Mouse (Mus musculus) MEL (cell line): ENCODE measurements at regions not wholly inside any gene's neighbourhood (a gene's known extent, or its start where the extent isn't known, plus 50 kb on each side); places are given as distances from the start of the nearest gene placed in this dataset.

Experiments
- DNase-seq: peaks from one replicate; pipeline ENCODE4 v3.0.0; 2011; ENCODE audit warnings: low read depth, low spot score
- H3K27ac ChIP-seq: 2 replicates; pipeline ENCODE4 v1.5.1; 2012; ENCODE audit warnings: low read depth, mild to moderate bottlenecking, control low read depth, low read length, moderate library complexity; ENCODE audit not compliant: control insufficient read depth
- H3K27me3 ChIP-seq, 2 experiments: fragments of 150-350 bp in 1 of 2; sonication (generic) in 1 of 2; 2 replicates each; pipeline ENCODE4 v1.6.1; 2012; ENCODE audit warnings: low read length in 2 of 2, mild to moderate bottlenecking in 2 of 2, improper control_type of control experiment in 1 of 2, moderate library complexity in 1 of 2; ENCODE audit not compliant: insufficient read depth in 2 of 2, control insufficient read depth in 1 of 2
- H3K36me3 ChIP-seq, 2 experiments: 2 replicates each; pipeline ENCODE4 v1.6.1; 2012 to 2014; ENCODE audit warnings: low read length in 2 of 2, improper control_type of control experiment in 1 of 2, inconsistent platforms in 1 of 2, mild to moderate bottlenecking in 1 of 2; ENCODE audit not compliant: insufficient read depth in 2 of 2, control insufficient read depth in 1 of 2
- H3K4me1 ChIP-seq, 2 experiments: fragments of 150-350 bp in 1 of 2; sonication (generic) in 1 of 2; 2 replicates each; pipeline ENCODE4 v1.6.1; 2012; ENCODE audit warnings: low read length in 2 of 2, improper control_type of control experiment in 1 of 2, mild to moderate bottlenecking in 1 of 2; ENCODE audit not compliant: insufficient read depth in 2 of 2, control insufficient read depth in 1 of 2
- H3K4me3 ChIP-seq, 2 experiments: fragments of 150-350 bp in 1 of 2; sonication (generic) in 1 of 2; 2 replicates each; pipeline ENCODE4 v1.5.1; 2012; ENCODE audit warnings: low read depth in 2 of 2, low read length in 2 of 2, mild to moderate bottlenecking in 2 of 2, moderate library complexity in 2 of 2, control low read depth in 1 of 2, improper control_type of control experiment in 1 of 2; ENCODE audit not compliant: control insufficient read depth in 1 of 2, insufficient read depth in 1 of 2
- H3K79me2 ChIP-seq: 2 replicates; pipeline ENCODE4 v1.6.1; 2012; ENCODE audit warnings: mild to moderate bottlenecking, low read length, moderate library complexity; ENCODE audit not compliant: control insufficient read depth, poor library complexity, insufficient read depth
- H3K9ac ChIP-seq: 2 replicates; pipeline ENCODE4 v1.6.1; 2012; ENCODE audit warnings: low read depth, mild to moderate bottlenecking, control low read depth, low read length, moderate library complexity; ENCODE audit not compliant: control insufficient read depth, poor library complexity, severe bottlenecking
- H3K9me3 ChIP-seq: fragments of 150-350 bp; sonication (generic); replicated peaks from 2 replicates; pipeline ENCODE4 v1.6.1; 2012; ENCODE audit warnings: mild to moderate bottlenecking, low read length, improper control_type of control experiment, moderate library complexity; ENCODE audit not compliant: insufficient read depth
- BHLHE40 ChIP-seq: IDR thresholded peaks from 2 replicates; pipeline ENCODE4 v1.6.1; 2012; ENCODE audit warnings: low read depth, mild to moderate bottlenecking, inconsistent platforms, low read length, improper control_type of control experiment, borderline replicate concordance
- CHD2 ChIP-seq: IDR thresholded peaks from 2 replicates; pipeline ENCODE4 v1.6.1; 2011; ENCODE audit warnings: low read length, improper control_type of control experiment
- CTCF ChIP-seq, 3 experiments: IDR thresholded peaks in 2 of 3; conservative IDR thresholded peaks in 1 of 3; 2 replicates each; pipeline ENCODE4 v1.5.1; 2011 to 2012; ENCODE audit warnings: low read length in 3 of 3, low read depth in 2 of 3, mild to moderate bottlenecking in 2 of 3, improper control_type of control experiment in 1 of 3, inconsistent platforms in 1 of 3, mixed read lengths in 1 of 3, moderate library complexity in 1 of 3; ENCODE audit not compliant: control insufficient read depth in 1 of 3, insufficient read depth in 1 of 3, poor library complexity in 1 of 3, severe bottlenecking in 1 of 3
- E2F4 ChIP-seq: IDR thresholded peaks from 2 replicates; pipeline ENCODE4 v1.6.1; 2011; ENCODE audit warnings: low read depth, low read length, improper control_type of control experiment, borderline replicate concordance
- ETS1 ChIP-seq: IDR thresholded peaks from 2 replicates; pipeline ENCODE4 v1.6.1; 2012; ENCODE audit warnings: low read depth, mild to moderate bottlenecking, inconsistent platforms, low read length, improper control_type of control experiment, moderate library complexity
- HCFC1 ChIP-seq: IDR thresholded peaks from 2 replicates; pipeline ENCODE4 v1.6.1; 2012; ENCODE audit warnings: low read depth, mild to moderate bottlenecking, inconsistent platforms, low read length, improper control_type of control experiment, moderate library complexity
- JUND ChIP-seq: IDR thresholded peaks from 2 replicates; pipeline ENCODE4 v1.6.1; 2011; ENCODE audit warnings: low read depth, mild to moderate bottlenecking, improper control_type of control experiment, low read length
- KAT2A ChIP-seq: conservative IDR thresholded peaks from 2 replicates; pipeline ENCODE4 v1.6.1; 2012; ENCODE audit warnings: low read depth, low read length, improper control_type of control experiment, inconsistent platforms
- MAFK ChIP-seq: IDR thresholded peaks from 2 replicates; pipeline ENCODE4 v1.6.1; 2011; ENCODE audit warnings: low read depth, mild to moderate bottlenecking, low read length, improper control_type of control experiment, borderline replicate concordance
- MAX ChIP-seq: IDR thresholded peaks from 2 replicates; pipeline ENCODE4 v1.6.1; 2011; ENCODE audit warnings: low read length, improper control_type of control experiment
- MAZ ChIP-seq: IDR thresholded peaks from 2 replicates; pipeline ENCODE4 v1.6.1; 2012; ENCODE audit warnings: low read depth, mild to moderate bottlenecking, inconsistent platforms, low read length, improper control_type of control experiment
- POLR2AphosphoS5 ChIP-seq: IDR thresholded peaks from 2 replicates; pipeline ENCODE4 v1.6.1; 2012; ENCODE audit warnings: low read depth, borderline replicate concordance, mild to moderate bottlenecking, inconsistent platforms, low read length, moderate library complexity, mixed read lengths
- RAD21 ChIP-seq: IDR thresholded peaks from 2 replicates; pipeline ENCODE4 v1.6.1; 2011; ENCODE audit warnings: mild to moderate bottlenecking, low read depth, low read length, improper control_type of control experiment
- SMC3 ChIP-seq: IDR thresholded peaks from 2 replicates; pipeline ENCODE4 v1.6.1; 2011; ENCODE audit warnings: low read depth, low read length, improper control_type of control experiment
- TCF12 ChIP-seq: IDR thresholded peaks from 2 replicates; pipeline ENCODE4 v1.6.1; 2014; ENCODE audit warnings: low read depth, mild to moderate bottlenecking, inconsistent platforms, low read length, improper control_type of control experiment, moderate library complexity
- UBTF ChIP-seq: IDR thresholded peaks from 2 replicates; pipeline ENCODE4 v1.6.1; 2012; ENCODE audit warnings: low read depth, mild to moderate bottlenecking, inconsistent platforms, low read length, improper control_type of control experiment, moderate library complexity, borderline replicate concordance; ENCODE audit not compliant: insufficient read depth
- USF1 ChIP-seq: IDR thresholded peaks from 2 replicates; pipeline ENCODE4 v1.6.1; 2014; ENCODE audit warnings: low read depth, mild to moderate bottlenecking, inconsistent platforms, low read length, improper control_type of control experiment, moderate library complexity
- USF2 ChIP-seq, 2 experiments: IDR thresholded peaks; 2 replicates each; pipeline ENCODE4 v1.6.1; 2011 to 2012; ENCODE audit warnings: improper control_type of control experiment in 2 of 2, low read length in 2 of 2, borderline replicate concordance in 1 of 2, inconsistent platforms in 1 of 2, low read depth in 1 of 2, mild to moderate bottlenecking in 1 of 2; ENCODE audit not compliant: insufficient read depth in 1 of 2
- ZC3H11A ChIP-seq: IDR thresholded peaks from 2 replicates; pipeline ENCODE4 v1.6.1; 2012; ENCODE audit warnings: low read depth, mild to moderate bottlenecking, inconsistent platforms, low read length, improper control_type of control experiment
- ZKSCAN1 ChIP-seq: IDR thresholded peaks from 2 replicates; pipeline ENCODE4 v1.6.1; 2012; ENCODE audit warnings: low read depth, mild to moderate bottlenecking, inconsistent platforms, low read length, improper control_type of control experiment, moderate library complexity

- Histone ChIP-seq H3K9ac (no peak overlapping the region), H3K4me3 (no peak overlapping the region), H3K36me3 (no peaks in the 10 kb centered on the region), H3K9me3 (no peaks in the 10 kb centered on the region), H3K79me2 (no peaks in the 10 kb centered on the region)
- TF ChIP-seq RAD21 = peak; percentile 71
- no peak for TF ChIP-seq ZKSCAN1
- peak; percentile 48 for TF ChIP-seq ZC3H11A
- no peak for TF ChIP-seq MAZ
- TF ChIP-seq USF2 (IDR thresholded peaks at IDR 0.05; ENCODE audit: borderline replicate concordance in 1 of 2, insufficient read depth in 1 of 2, low read depth in 1 of 2, low read length in 2 of 2) = no peak
- TF ChIP-seq E2F4 = no peak
- TF ChIP-seq SMC3 = peak; percentile 75
- TF ChIP-seq CTCF (IDR thresholded peaks at IDR 0.05 in 2 of 3, conservative IDR thresholded peaks at IDR 0.05 in 1 of 3; ENCODE audit: control insufficient read depth in 1 of 3, insufficient read depth in 1 of 3, low read depth in 2 of 3, low read length in 3 of 3, poor library complexity in 1 of 3, severe bottlenecking in 1 of 3) = peak; percentile 47 to 69 (median 69)
- TF ChIP-seq KAT2A = no peak
- TF ChIP-seq BHLHE40 = no peak
- TF ChIP-seq, all 39 proteins: peak for 4
- Histone ChIP-seq H3K4me1 (no peaks in the 10 kb centered on the region), H3K27ac (no peak overlapping the region), H3K27me3 (no peaks in the 10 kb centered on the region)
- peak; percentile 63 for DNase-seq
Observed at GRCm38 (mm10) chr6:104028439-104029091, 464.0 kb upstream of the Cntn6 start.

DNA sequence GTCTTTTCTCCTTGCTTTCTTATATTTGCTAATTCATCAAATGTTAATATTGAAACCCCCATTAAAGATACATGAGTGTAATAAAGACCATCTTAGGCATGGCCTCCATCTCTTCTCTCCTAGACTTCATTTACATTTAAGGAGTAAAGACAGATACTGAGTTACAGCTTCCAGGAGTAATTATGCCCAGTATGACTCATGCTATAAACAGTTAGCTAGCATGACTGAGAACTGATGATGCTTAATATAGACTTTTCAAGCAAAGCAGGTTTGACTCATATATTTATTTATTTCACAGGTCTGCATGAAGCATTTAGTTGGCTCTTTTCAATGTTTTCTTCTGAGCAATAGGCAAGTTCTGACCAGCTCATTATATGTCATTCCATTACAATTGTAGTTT lies 453.7 kb upstream of the Cntn6 start:
- H3K9me3 ChIP-seq = no peaks in the 10 kb centered on the region
- no peak overlapping the region for H3K27ac ChIP-seq
- TF ChIP-seq TCF12 (no peak), MAFK (no peak), MAZ (no peak), CHD2 (no peak), POLR2AphosphoS5 (no peak), UBTF (no peak), ETS1 (no peak), KAT2A (no peak), E2F4 (no peak), MAX (no peak), HCFC1 (no peak), USF1 (no peak), USF2 (IDR thresholded peaks at IDR 0.05; ENCODE audit: borderline replicate concordance in 1 of 2, insufficient read depth in 1 of 2, low read depth in 1 of 2, low read length in 2 of 2) (no peak), SMC3 (no peak), JUND (no peak)
- H3K4me3 ChIP-seq = no peak overlapping the region
- no peak overlapping the region for H3K9ac ChIP-seq
- no peaks in the 10 kb centered on the region for H3K27me3 ChIP-seq
- no peaks in the 10 kb centered on the region for H3K79me2 ChIP-seq
- H3K4me1 ChIP-seq = no peaks in the 10 kb centered on the region
- DNase-seq = no peak
- no peaks in the 10 kb centered on the region for H3K36me3 ChIP-seq
